Comparison of ENCODE assay signal across 21 mouse cellular contexts in the genomic region with DNA sequence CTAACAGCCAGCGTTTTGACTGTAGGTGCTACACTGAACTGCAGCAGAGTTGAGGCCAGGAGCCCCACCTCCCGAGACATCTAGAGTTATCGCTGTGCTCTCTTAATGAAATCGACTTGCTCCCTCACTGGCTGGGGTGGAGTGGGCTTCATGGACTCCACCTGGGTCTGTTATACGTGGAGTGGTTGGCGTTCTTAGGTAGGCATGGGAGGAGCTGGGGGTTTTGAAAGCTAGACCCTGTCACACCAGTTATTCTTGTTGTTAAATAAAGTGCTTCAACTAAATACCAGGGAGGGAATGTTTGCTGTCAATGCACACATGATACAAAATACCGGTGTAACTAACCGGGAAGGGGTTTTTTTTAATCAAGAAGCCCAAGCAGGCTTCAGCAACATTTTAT.
DNase-seq lines count a peak whose midpoint lies in the region; ATAC-seq lines count a peak whose summit lies in the region.
"Had no signal": no experiment of that assay in that cellular context is flagged by ENCODE, and none has a peak within 500 bp of the region (broad histone marks: within the 10 kb centered on the region; RNA-seq: fewer than 3 reads in every experiment).

No protein-coding gene starts in this region.

- WGBS in embryonic facial prominence, embryonic 13.5 days, result 67% methylated on average over 8 of the region's 8 CpGs
- 80% methylated on average over 8 of the region's 8 CpGs for WGBS in embryonic facial prominence, embryonic 10.5 days
- 48% methylated on average over 8 of the region's 8 CpGs for WGBS in lung, embryonic 15.5 days
- 55% methylated on average over 8 of the region's 8 CpGs for WGBS in limb, embryonic 15.5 days
- WGBS in hindbrain, embryonic 13.5 days, result 87% methylated on average over 8 of the region's 8 CpGs

- no peaks in the 10 kb centered on the region for H3K9me3 ChIP-seq in embryonic facial prominence, embryonic 13.5 days
- no peaks in the 10 kb centered on the region for H3K9me3 ChIP-seq in embryonic facial prominence, embryonic 10.5 days
- H3K9me3 ChIP-seq in lung, embryonic 15.5 days, result no peaks in the 10 kb centered on the region
- H3K9me3 ChIP-seq in limb, embryonic 15.5 days, result no peaks in the 10 kb centered on the region
- no peaks in the 10 kb centered on the region for H3K9me3 ChIP-seq in hindbrain, embryonic 13.5 days
- H3K9me3 ChIP-seq: forebrain, embryonic 12.5 days; heart, embryonic 12.5 days; hindbrain, embryonic 10.5 days; hindbrain, embryonic 15.5 days had no signal

- no peak for DNase-seq in embryonic facial prominence, embryonic 10.5 days (ENCODE audit: low spot score)
- DNase-seq in lung, postnatal 10 days, result no peak
- DNase-seq in lung, postnatal 4 days, result peak; percentile 14 to 32
- DNase-seq: adrenal gland, postnatal 10 days; B cell, adult 2 months; cerebellum, adult 11-12 months; cerebellum, adult 9-10 months; cerebellum, postnatal 36 days; gastrocnemius, postnatal 10 days; heart, adult 2 months had no signal

- peaks cover 9% of the 10 kb centered on the region for H3K4me1 ChIP-seq in embryonic facial prominence, embryonic 13.5 days
- no peaks in the 10 kb centered on the region for H3K4me1 ChIP-seq in embryonic facial prominence, embryonic 10.5 days
- no peaks in the 10 kb centered on the region for H3K4me1 ChIP-seq in lung, embryonic 15.5 days
- H3K4me1 ChIP-seq in limb, embryonic 15.5 days, result no peaks in the 10 kb centered on the region; the same call in 1 of the 2 replicates
- H3K4me1 ChIP-seq in hindbrain, embryonic 13.5 days (replicated peaks), result no peaks in the 10 kb centered on the region
- H3K4me1 ChIP-seq: forebrain, embryonic 12.5 days; heart, embryonic 12.5 days; hindbrain, embryonic 10.5 days; hindbrain, embryonic 15.5 days had no signal

- ATAC-seq in embryonic facial prominence, embryonic 13.5 days (ENCODE audit: insufficient number of reproducible peaks, insufficient read depth, low FRiP score, low TSS enrichment, low read depth), result no peak
- peak; percentile 62; the same call in 1 of the 2 replicates for ATAC-seq in lung, embryonic 15.5 days (ENCODE audit: borderline replicate concordance, extremely low read depth, low FRiP score, low TSS enrichment)
- ATAC-seq in limb, embryonic 15.5 days (ENCODE audit: insufficient number of reproducible peaks, low FRiP score, low TSS enrichment, low read depth), result peak; percentile 45; the same call in 1 of the 2 replicates
- no peak for ATAC-seq in hindbrain, embryonic 13.5 days (ENCODE audit: low FRiP score)
- ATAC-seq: CD4-positive, CD25-positive, alpha-beta regulatory T cell, adult 4 months; forebrain, embryonic 16.5 days had no signal

- H3K4me2 ChIP-seq in embryonic facial prominence, embryonic 13.5 days, result no peak overlapping the region
- H3K4me2 ChIP-seq in lung, embryonic 15.5 days, result 0 out of 2 replicates have a peak overlapping the region, but pooled peaks have one; percentile 7
- no peak overlapping the region for H3K4me2 ChIP-seq in limb, embryonic 15.5 days
- H3K4me2 ChIP-seq in hindbrain, embryonic 13.5 days, result no peak overlapping the region
- H3K4me2 ChIP-seq: forebrain, embryonic 12.5 days; heart, embryonic 12.5 days; hindbrain, embryonic 15.5 days had no signal

- H3K27me3 ChIP-seq in embryonic facial prominence, embryonic 13.5 days, result no peaks in the 10 kb centered on the region
- no peaks in the 10 kb centered on the region for H3K27me3 ChIP-seq in embryonic facial prominence, embryonic 10.5 days (replicated peaks; ENCODE audit: low read depth, poor library complexity, severe bottlenecking)
- H3K27me3 ChIP-seq in lung, embryonic 15.5 days, result no peaks in the 10 kb centered on the region
- peaks cover 4% of the 10 kb centered on the region; the same call in 1 of the 2 replicates for H3K27me3 ChIP-seq in limb, embryonic 15.5 days
- peaks cover 12% of the 10 kb centered on the region; the same call in 1 of the 2 replicates for H3K27me3 ChIP-seq in hindbrain, embryonic 13.5 days
- H3K27me3 ChIP-seq: heart, embryonic 12.5 days had no signal

- no peak overlapping the region for H3K9ac ChIP-seq in embryonic facial prominence, embryonic 13.5 days
- no peak overlapping the region for H3K9ac ChIP-seq in lung, embryonic 15.5 days
- no peak overlapping the region for H3K9ac ChIP-seq in limb, embryonic 15.5 days
- H3K9ac ChIP-seq in hindbrain, embryonic 13.5 days, result no peak overlapping the region
- H3K9ac ChIP-seq: forebrain, embryonic 12.5 days; heart, embryonic 12.5 days; hindbrain, embryonic 15.5 days had no signal

- no peak overlapping the region for H3K4me3 ChIP-seq in embryonic facial prominence, embryonic 13.5 days
- no peak overlapping the region for H3K4me3 ChIP-seq in embryonic facial prominence, embryonic 10.5 days
- H3K4me3 ChIP-seq in lung, embryonic 15.5 days, result no peak overlapping the region
- H3K4me3 ChIP-seq in limb, embryonic 15.5 days, result no peak overlapping the region
- H3K4me3 ChIP-seq in hindbrain, embryonic 13.5 days, result no peak overlapping the region
- H3K4me3 ChIP-seq: forebrain, embryonic 12.5 days; heart, adult 2 months; heart, embryonic 12.5 days; hindbrain, embryonic 10.5 days; hindbrain, embryonic 15.5 days had no signal

- peak overlapping the region; percentile 23; the same call in 1 of the 2 replicates for H3K27ac ChIP-seq in embryonic facial prominence, embryonic 13.5 days
- no peak overlapping the region for H3K27ac ChIP-seq in embryonic facial prominence, embryonic 10.5 days (replicated peaks)
- H3K27ac ChIP-seq in lung, embryonic 15.5 days, result peak overlapping the region; percentile 60
- no peak overlapping the region for H3K27ac ChIP-seq in limb, embryonic 15.5 days
- no peak overlapping the region for H3K27ac ChIP-seq in hindbrain, embryonic 13.5 days
- H3K27ac ChIP-seq: forebrain, embryonic 12.5 days; heart, adult 2 months; hindbrain, embryonic 10.5 days; hindbrain, embryonic 15.5 days had no signal

- H3K36me3 ChIP-seq in embryonic facial prominence, embryonic 13.5 days, result no peaks in the 10 kb centered on the region
- no peaks in the 10 kb centered on the region for H3K36me3 ChIP-seq in embryonic facial prominence, embryonic 10.5 days (replicated peaks)
- no peaks in the 10 kb centered on the region for H3K36me3 ChIP-seq in lung, embryonic 15.5 days
- no peaks in the 10 kb centered on the region for H3K36me3 ChIP-seq in limb, embryonic 15.5 days
- no peaks in the 10 kb centered on the region for H3K36me3 ChIP-seq in hindbrain, embryonic 13.5 days
- H3K36me3 ChIP-seq: forebrain, embryonic 12.5 days; G1E; heart, embryonic 12.5 days; hindbrain, embryonic 10.5 days; hindbrain, embryonic 15.5 days had no signal

Comparison
In these comparisons a context has a peak if more than half of its experiments do, and no peak if none do; other contexts are left out.
1. H3K27ac ChIP-seq: peak in embryonic facial prominence, embryonic 13.5 days (single experiment) and lung, embryonic 15.5 days (single experiment); none in embryonic facial prominence, embryonic 10.5 days (single experiment), limb, embryonic 15.5 days (single experiment) and hindbrain, embryonic 13.5 days (single experiment).
2. DNase-seq: peak in lung, postnatal 4 days (2 of 2); none in embryonic facial prominence, embryonic 10.5 days (single experiment) and lung, postnatal 10 days (single experiment).
3. ATAC-seq: peak in lung, embryonic 15.5 days (single experiment) and limb, embryonic 15.5 days (single experiment); none in embryonic facial prominence, embryonic 13.5 days (single experiment) and hindbrain, embryonic 13.5 days (single experiment).